Mouse (Mus musculus) left cerebral cortex, adult 2 months (tissue): Measurements from ENCODE around the gene Kif20b. TPM values are rescaled to one million over a fixed set of nuclear protein-coding genes. Genes with fewer than 3 reads are reported as not detected.
A peak's percentile ranks its signal among the peaks of the same experiment; 100 is the strongest.

Experiments used
- DNase-seq, 2 experiments: peaks; one replicate each; pipeline ENCODE4 v3.0.0; 2021 to 2022; ENCODE audit warnings: low spot score in 2 of 2, mixed read lengths in 1 of 2; ENCODE audit errors: extremely low spot score in 1 of 2
- H3K27ac ChIP-seq: fragments of 200-600 bp; 2 replicates; pipeline ENCODE4 v1.8.1; 2022
- H3K4me3 ChIP-seq: fragments of 200-600 bp; 2 replicates; pipeline ENCODE4 v1.8.1; 2022
- CTCF ChIP-seq: fragments of 200-600 bp; IDR thresholded peaks from 2 replicates; pipeline ENCODE4 v1.8.1; 2022; ENCODE audit warnings: antibody characterized with exemption, mild to moderate bottlenecking, moderate library complexity
- intact Hi-C: fragments of 180-260 bp; cut with DNase I; formaldehyde crosslinking; loops from one replicate; pipeline ENCODE4 v1.15.1; 2025
- long read RNA-seq, 2 experiments: library from polyadenylated mRNA; stranded (forward); transcript quantifications; one replicate each; pipeline ENCODE4 v2.0.0; 2021; ENCODE audit warnings: borderline mapping rate in 2 of 2
- total RNA-seq, 2 experiments: library from RNA; stranded (reverse); gene quantifications; 2 replicates each; pipeline ENCODE4 v1.2.3; 2021

Gene Kif20b
- under 1 TPM; 0.95 to 0.98 TPM for total RNA-seq
- long read RNA-seq, experiment 1, result 0 reads
- long read RNA-seq, experiment 2, full-length matches to known transcripts, result 1 of 1 reads
- long read RNA-seq, experiment 2, partial matches to known transcripts, result 0 of 1 reads
- long read RNA-seq, experiment 2, other reads (novel, unspliced or antisense), result 0 of 1 reads

GRCm38 (mm10) chr19:34921652-34922602 is at the start of gene Kif20b:
Gene Kif20b, plus strand, starts transcription at chr19:34922361.
- DNase-seq, result peak; percentile 87 to 89
- H3K4me3 ChIP-seq, result peak within 1 kb of the TSS; percentile 83
- peak within 1 kb of the TSS; percentile 83 for H3K27ac ChIP-seq
- TF ChIP-seq CTCF, result no peak; the same call in 1 of the 2 replicates
- intact Hi-C loops, result loop anchor here (1.0 to 10.0 kb wide), 3 partner anchors 44 to 257 kb away; no protein-coding TSS in a partner anchor

GRCm38 (mm10) chr19:34876676-34877075 is 45.5 kb upstream of the Kif20b start:
- peak overlapping the region; percentile 73; the same call in 1 of the 2 replicates for H3K4me3 ChIP-seq
- intact Hi-C loops, result no loop called here
- no peak for TF ChIP-seq CTCF
- no peak for DNase-seq
- no peak overlapping the region for H3K27ac ChIP-seq

- peak overlapping the region; percentile 93 for H3K27ac ChIP-seq
- peak; percentile 81 to 85 for DNase-seq
- intact Hi-C loops, result loop anchor here (1.0 to 2.0 kb wide), 2 partner anchors 43 to 51 kb away; no protein-coding TSS in a partner anchor
- TF ChIP-seq CTCF, result peak; percentile 31
- H3K4me3 ChIP-seq, result peak overlapping the region; percentile 73
These were observed 44.1 kb upstream of the Kif20b start for GRCm38 (mm10) chr19:34877898-34878602.

GRCm38 (mm10) chr19:34878603-34879541 is 43.3 kb upstream of the Kif20b start, which contains the start of gene Pank1:
Gene Pank1, minus strand, starts transcription at chr19:34879455.
- peak; percentile 81 for DNase-seq
- TF ChIP-seq CTCF, result no peak
- Histone ChIP-seq H3K27ac (peak within 1 kb of the TSS; percentile 93), H3K4me3 (peak within 1 kb of the TSS; percentile 73)
- intact Hi-C loops, result loop anchor here (1.0 to 2.0 kb wide), 2 partner anchors 42 to 52 kb away; no protein-coding TSS in a partner anchor

- H3K4me3 ChIP-seq, result peak overlapping the region; percentile 73
- no peak for DNase-seq
- TF ChIP-seq CTCF, result no peak
- intact Hi-C loops, result loop anchor here (2.0 kb wide), 1 partner anchor 53 kb away; no protein-coding TSS in a partner anchor
- H3K27ac ChIP-seq, result peak overlapping the region; percentile 93
These were observed 42.5 kb upstream of the Kif20b start for GRCm38 (mm10) chr19:34879624-34880023.

- Histone ChIP-seq H3K4me3 (no peak overlapping the region), H3K27ac (no peak overlapping the region)
- DNase-seq, result peak in 1 of 2 experiments; percentile 25
- no peak for TF ChIP-seq CTCF
- intact Hi-C loops, result no loop called here
These were observed 41.0 kb upstream of the Kif20b start for GRCm38 (mm10) chr19:34881160-34881559.

GRCm38 (mm10) chr19:34882443-34882842 is 39.7 kb upstream of the Kif20b start:
- no peak for TF ChIP-seq CTCF
- Histone ChIP-seq H3K27ac (no peak overlapping the region), H3K4me3 (no peak overlapping the region)
- no peak for DNase-seq
- intact Hi-C loops, result no loop called here

GRCm38 (mm10) chr19:34883526-34884224 is 38.5 kb upstream of the Kif20b start:
- intact Hi-C loops, result no loop called here
- Histone ChIP-seq H3K27ac (no peak overlapping the region), H3K4me3 (no peak overlapping the region)
- DNase-seq, result no peak
- no peak for TF ChIP-seq CTCF

- no peak for TF ChIP-seq CTCF
- no peak for DNase-seq
- intact Hi-C loops, result no loop called here
- H3K4me3 ChIP-seq, result no peak overlapping the region
- H3K27ac ChIP-seq, result no peak overlapping the region
These were observed 35.8 kb upstream of the Kif20b start for GRCm38 (mm10) chr19:34886324-34886723.

GRCm38 (mm10) chr19:34890981-34891380 is 31.2 kb upstream of the Kif20b start:
- no peak for DNase-seq
- no peak for TF ChIP-seq CTCF
- no peak overlapping the region for H3K27ac ChIP-seq
- intact Hi-C loops, result no loop called here
- H3K4me3 ChIP-seq, result no peak overlapping the region
